Mouse (Mus musculus) granulocyte monocyte progenitor cell, adult 5-6 weeks (primary cell): Measurements from ENCODE around the gene Mgme1. TPM values are rescaled to one million over a fixed set of nuclear protein-coding genes. Genes with fewer than 3 reads are reported as not detected.
A peak's percentile ranks its signal among the peaks of the same experiment; 100 is the strongest.

Source experiments
- ATAC-seq: replicated peaks from 2 replicates; pipeline ENCODE4 v1.8.0; 2016; ENCODE audit warnings: mild to moderate bottlenecking, moderate TSS enrichment, inconsistent platforms; ENCODE audit not compliant: poor library complexity, severe bottlenecking
- total RNA-seq, 2 experiments: library from RNA; stranded (forward) in 1 of 2; stranded (reverse) in 1 of 2; fragments of 200-712, 200-1000 nt in 1 of 2; fragments of >200 nt in 1 of 2; fragmentation: Nextera tagmentation in 1 of 2; gene quantifications; 2 replicates each; pipeline ENCODE4 v1.2.3; 2014 to 2017

Gene Mgme1
- total RNA-seq (2014; fragmentation: Nextera tagmentation) (19.6 and 23.4 TPM in 2 replicates), total RNA-seq (2017) (25.4 and 29.9 TPM in 2 replicates)

GRCm38 (mm10) chr2:144270507-144271420, at the start of gene Mgme1, which contains the start of gene Snx5:
Mgme1 (plus strand) TSS chr2:144270663.
Snx5 (minus strand) TSS chr2:144270906.
- peak; percentile 76 for ATAC-seq

DNA sequence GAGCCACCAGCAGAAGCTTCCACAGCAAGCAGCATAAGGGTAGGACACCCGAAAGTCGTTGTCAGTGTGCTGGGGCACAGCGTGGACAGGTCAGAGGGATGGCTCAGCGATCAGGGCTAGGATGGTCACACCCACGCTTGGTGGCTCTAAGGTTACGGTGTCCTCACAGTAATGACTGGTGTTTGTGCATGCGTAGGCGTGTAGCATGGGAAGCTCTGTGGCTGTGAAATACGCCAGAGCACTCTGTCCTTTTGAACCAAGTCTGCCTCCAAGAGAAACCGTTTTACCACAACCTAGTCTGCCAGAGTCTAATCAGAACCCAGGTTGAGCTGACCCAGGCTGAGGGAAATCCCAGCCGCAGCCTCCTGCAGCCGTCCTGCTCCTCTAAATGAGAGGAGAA, 46.1 kb upstream of the Mgme1 start:
- peak; percentile 28; the same call in 1 of the 2 replicates for ATAC-seq

GRCm38 (mm10) chr2:144226906-144227586, 43.4 kb upstream of the Mgme1 start:
- ATAC-seq, result no peak

DNA sequence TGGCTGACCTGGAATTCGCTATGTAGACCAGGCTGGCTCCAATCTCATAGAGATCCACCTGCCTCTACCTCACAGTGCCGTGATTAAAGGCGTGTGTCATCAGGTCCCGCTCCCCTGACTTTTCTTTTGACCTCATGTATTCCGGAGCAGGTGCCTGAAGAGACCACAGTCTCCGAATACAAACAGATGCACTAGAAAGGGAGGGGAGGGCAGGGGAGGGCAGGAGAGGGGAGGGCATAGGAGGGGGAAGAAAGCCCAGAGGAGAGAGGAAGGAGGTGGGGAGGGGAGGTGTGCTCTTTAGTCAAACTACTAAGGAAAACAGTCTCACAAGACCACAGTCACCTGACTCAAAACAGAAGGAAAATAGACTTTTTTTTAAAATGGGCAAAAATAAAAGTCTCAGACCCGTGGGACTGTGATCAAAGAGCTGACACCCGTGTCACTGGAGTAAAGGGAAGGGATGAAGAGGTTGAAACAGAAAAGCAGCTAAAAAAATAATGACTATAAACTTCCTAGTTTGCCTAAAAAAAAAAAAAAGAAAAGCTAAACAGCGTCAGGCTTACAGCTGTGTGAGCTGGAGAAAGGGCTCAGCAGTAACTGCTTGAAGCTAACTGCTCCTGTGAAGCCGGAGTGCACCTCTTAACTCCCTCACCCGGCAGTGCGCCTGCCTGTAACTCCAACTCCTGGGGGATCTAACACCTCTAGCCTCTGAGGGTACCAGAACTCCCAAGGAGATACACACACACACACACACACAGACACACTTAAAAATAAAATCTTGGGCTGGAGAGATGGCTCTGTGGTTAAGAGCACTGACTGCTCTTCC, 41.7 kb upstream of the Mgme1 start:
- no peak; the same call in 1 of the 2 replicates for ATAC-seq

- ATAC-seq, result no peak
Observed at GRCm38 (mm10) chr2:144229647-144230046, 40.8 kb upstream of the Mgme1 start.

GRCm38 (mm10) chr2:144230498-144230897, 40.0 kb upstream of the Mgme1 start:
- ATAC-seq, result peak; percentile 26

- ATAC-seq, result peak; percentile 93
Observed at GRCm38 (mm10) chr2:144231115-144231514, 39.3 kb upstream of the Mgme1 start.

GRCm38 (mm10) chr2:144233534-144233933, 36.9 kb upstream of the Mgme1 start:
- no peak for ATAC-seq

DNA sequence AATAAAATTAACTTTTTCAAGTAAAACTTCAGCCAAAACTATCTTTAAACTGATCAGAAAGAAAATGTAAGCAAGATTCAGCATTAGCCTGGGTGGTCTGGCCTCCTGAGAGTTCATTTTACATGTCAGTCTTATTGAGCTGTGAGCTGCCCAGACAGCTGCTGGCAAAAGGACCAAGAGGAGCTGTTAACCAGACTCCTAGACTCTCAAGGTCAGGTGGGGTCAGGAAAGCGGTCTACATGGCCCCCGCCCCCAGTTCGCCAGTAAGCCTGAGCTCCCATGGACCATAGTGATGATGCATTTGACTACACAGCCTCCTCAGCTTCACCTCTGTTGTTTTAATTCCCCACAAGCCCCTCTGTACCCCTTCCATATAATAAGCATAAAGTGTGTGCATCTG, 34.7 kb upstream of the Mgme1 start:
- no peak for ATAC-seq

DNA sequence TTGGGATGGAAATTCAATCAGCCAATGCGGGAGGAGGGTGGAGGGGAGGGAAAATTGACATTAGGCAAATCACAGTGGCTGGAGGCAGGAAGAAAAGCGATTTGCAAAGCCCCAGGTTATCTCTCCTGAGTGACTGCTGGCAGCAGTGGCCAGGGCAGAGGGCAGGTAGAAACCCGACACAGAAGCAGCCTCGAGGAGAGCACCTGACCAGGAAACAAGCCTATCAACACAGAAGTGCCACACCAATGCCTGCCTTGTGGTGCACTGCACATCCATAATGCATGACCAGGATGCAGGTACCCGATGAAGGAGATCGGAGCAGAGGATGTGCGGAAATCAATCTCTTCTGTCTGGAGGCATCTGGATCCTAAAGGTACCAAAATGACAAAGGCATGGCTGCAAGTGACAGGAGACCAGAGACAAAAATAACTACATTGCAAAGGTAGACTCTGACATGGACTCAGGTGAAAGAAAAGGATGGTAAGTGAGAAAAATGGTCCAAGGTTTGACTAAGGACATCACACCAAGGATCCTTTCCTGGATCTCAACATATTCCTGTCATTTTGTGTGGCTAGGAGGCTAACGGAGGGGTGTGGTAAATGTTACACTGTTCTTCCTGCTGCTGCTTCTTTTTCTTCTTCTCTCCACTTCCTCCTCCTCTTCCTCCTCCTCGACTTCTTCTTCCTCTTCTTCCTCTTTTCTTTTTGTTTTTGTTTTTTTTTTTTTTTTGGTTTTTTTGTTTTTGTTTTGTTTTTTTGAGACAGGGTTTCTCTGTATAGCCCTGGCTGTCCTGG, 33.5 kb upstream of the Mgme1 start:
- ATAC-seq, result peak; percentile 70

- ATAC-seq, result no peak
Observed at GRCm38 (mm10) chr2:144238341-144238740, 32.1 kb upstream of the Mgme1 start.

DNA sequence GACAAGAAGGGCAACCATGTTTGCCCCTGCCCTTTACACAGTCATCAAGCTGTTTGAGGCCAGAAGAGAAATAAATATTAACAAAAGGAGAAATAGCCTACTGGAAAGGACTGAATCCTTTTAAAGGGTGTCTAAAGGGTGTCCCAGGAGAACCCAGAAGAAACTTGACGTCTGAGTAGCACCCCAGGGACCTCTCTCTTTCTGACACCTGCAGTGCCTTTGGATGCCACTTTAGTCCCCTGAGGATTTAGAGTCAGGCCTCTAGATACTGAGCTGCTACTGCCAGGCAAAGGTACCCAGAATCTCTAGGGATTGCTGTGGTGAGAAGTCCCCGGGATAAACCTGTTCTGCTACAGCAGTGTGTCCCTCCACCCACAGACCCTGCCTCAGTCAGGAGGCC, 31.1 kb upstream of the Mgme1 start:
- ATAC-seq, result no peak

GRCm38 (mm10) chr2:144240095-144240899, 30.2 kb upstream of the Mgme1 start:
- ATAC-seq, result peak; percentile 28

DNA sequence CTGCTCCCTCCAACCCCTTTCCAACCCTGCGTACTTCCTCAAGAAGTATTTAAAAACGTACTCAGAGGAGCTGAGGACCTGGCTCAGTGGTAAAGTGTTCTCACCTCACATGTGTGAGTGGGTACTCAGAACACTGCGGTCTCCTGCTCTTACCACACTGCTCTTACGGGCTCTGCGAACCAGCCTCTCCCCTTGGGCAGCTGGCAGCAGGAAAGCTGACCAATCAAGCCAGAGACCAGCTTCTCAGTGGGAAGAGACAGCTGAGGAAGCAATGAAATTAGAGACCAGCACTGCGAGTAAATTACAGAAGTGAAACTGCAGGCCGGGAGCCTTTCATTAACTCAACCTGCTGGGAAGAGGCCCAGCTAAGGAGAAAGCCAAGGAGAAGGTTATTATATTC, 25.0 kb upstream of the Mgme1 start:
- ATAC-seq, result peak; percentile 77

GRCm38 (mm10) chr2:144246270-144246669, 24.2 kb upstream of the Mgme1 start:
- ATAC-seq, result peak; percentile 18

- ATAC-seq, result peak; percentile 74
Observed at GRCm38 (mm10) chr2:144247337-144247978, 23.0 kb upstream of the Mgme1 start.

- ATAC-seq, result no peak
Observed at GRCm38 (mm10) chr2:144248613-144249376, 21.7 kb upstream of the Mgme1 start.

DNA sequence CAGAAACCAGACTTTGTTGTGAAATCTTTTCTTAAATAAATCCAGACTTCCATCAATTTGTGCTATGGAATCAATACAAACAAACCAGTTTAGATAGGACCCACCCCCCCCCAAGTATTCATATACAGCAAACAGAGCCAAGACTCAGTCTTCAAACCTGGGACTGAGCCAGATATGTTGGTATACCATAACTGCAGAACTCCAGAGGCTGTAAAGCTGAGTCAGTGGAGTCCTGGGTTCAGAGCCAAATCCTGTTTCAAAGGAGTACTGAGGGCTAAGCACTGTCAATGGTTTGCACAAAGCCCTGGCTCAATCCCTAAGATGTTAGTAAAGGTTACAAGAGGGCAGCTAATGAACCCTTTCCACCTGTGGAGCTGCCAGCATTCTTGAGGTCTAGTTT, 20.4 kb upstream of the Mgme1 start:
- ATAC-seq, result no peak
